Mouse (Mus musculus) hindbrain, embryonic 16.5 days (tissue): ENCODE results near the gene Zfp740. TPM values are rescaled to one million over a fixed set of nuclear protein-coding genes. Genes with fewer than 3 reads are reported as not detected.

Experiments used
- ATAC-seq: fragments of 200-750 bp; cut with Nextera tagmentation; 2 replicates; pipeline ENCODE4 v1.8.0; 2017; ENCODE audit warnings: moderate TSS enrichment, moderate library complexity
- H3K27ac ChIP-seq: fragments of 300-500 bp; sonication (generic); 2 replicates; pipeline ENCODE4 v1.5.1; 2014; ENCODE audit warnings: low read depth, mild to moderate bottlenecking, control low read depth, low read length, moderate library complexity
- H3K27me3 ChIP-seq: fragments of 300-500 bp; sonication (generic); replicated peaks from 2 replicates; pipeline ENCODE4 v1.6.1; 2014; ENCODE audit warnings: low read length; ENCODE audit not compliant: control insufficient read depth, insufficient read depth
- H3K36me3 ChIP-seq: fragments of 300-500 bp; sonication (generic); 2 replicates; pipeline ENCODE4 v1.6.1; 2014; ENCODE audit warnings: mild to moderate bottlenecking, low read length, moderate library complexity, mixed read lengths; ENCODE audit not compliant: control insufficient read depth, insufficient read depth
- H3K4me1 ChIP-seq: fragments of 300-500 bp; sonication (generic); 2 replicates; pipeline ENCODE4 v1.6.1; 2014; ENCODE audit warnings: low read depth, low read length; ENCODE audit not compliant: control insufficient read depth, insufficient read depth
- H3K4me2 ChIP-seq: fragments of 300-500 bp; sonication (generic); 2 replicates; pipeline ENCODE4 v1.6.1; 2014; ENCODE audit warnings: mild to moderate bottlenecking, low read length, control low read depth, moderate library complexity
- H3K4me3 ChIP-seq: fragments of 300-500 bp; sonication (generic); 2 replicates; pipeline ENCODE4 v1.5.1; 2014; ENCODE audit warnings: mild to moderate bottlenecking, low read length, control low read depth, moderate library complexity
- H3K9ac ChIP-seq: fragments of 300-500 bp; sonication (generic); 2 replicates; pipeline ENCODE4 v1.6.1; 2014; ENCODE audit warnings: low read depth, mild to moderate bottlenecking, control low read depth, low read length, moderate library complexity
- H3K9me3 ChIP-seq: fragments of 300-500 bp; sonication (generic); 2 replicates; pipeline ENCODE4 v1.6.1; 2014; ENCODE audit warnings: mild to moderate bottlenecking, low read length, moderate library complexity; ENCODE audit not compliant: control insufficient read depth
- WGBS: fragments of 180-500 bp; shearing (Covaris S2); extraction: QIAGEN DNeasy Blood & Tissue Kit; methylation state at CpG from one replicate; pipeline ENCODE4 v1.1.7; 2014; 5-methylcytosine and 5-hydroxymethylcytosine counted together
- polyA plus RNA-seq: library from polyadenylated mRNA; unstranded; fragments of >200 nt; fragmentation: Nextera tagmentation; extraction: Ambion mirVana; gene quantifications from 2 replicates; pipeline ENCODE4 v1.2.1, GENCODE M21; 2015

Zfp740 gene
- polyA plus RNA-seq, 1 experiment from 2014 or later: 39.6 TPM

DNA sequence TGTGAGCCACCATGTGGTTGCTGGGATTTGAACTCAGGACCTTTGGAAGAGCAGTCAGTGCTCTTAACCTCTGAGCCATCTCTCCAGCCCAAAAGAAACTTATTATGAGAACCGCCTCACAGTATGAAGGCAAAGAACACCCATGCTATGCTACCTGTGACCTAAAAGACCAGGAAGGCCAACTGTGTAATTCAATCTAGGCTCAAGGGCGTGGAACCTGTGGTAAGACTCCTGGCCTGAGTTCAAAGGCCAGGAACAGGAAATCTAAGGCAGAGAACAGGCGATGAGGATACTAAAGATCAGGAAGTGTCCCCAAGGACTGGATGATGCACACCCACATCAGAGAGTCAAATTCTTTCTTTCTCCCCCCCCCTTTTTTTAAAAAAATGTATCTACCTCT lies 29.5 kb upstream of the Zfp740 start:
- no peak overlapping the region for H3K4me2 ChIP-seq
- H3K27ac ChIP-seq: no peak overlapping the region
- H3K4me3 ChIP-seq: no peak overlapping the region
- peaks cover 5% of the 10 kb centered on the region; the same call in 1 of the 2 replicates for H3K9me3 ChIP-seq
- H3K36me3 ChIP-seq: peaks cover 2% of the 10 kb centered on the region; the same call in 1 of the 2 replicates
- H3K27me3 ChIP-seq: no peaks in the 10 kb centered on the region
- H3K4me1 ChIP-seq: no peaks in the 10 kb centered on the region
- no peak overlapping the region for H3K9ac ChIP-seq
- 89% methylated on average over 3 of the region's 3 CpGs for WGBS
- no peak for ATAC-seq

- Histone ChIP-seq H3K9me3 (peaks cover 5% of the 10 kb centered on the region; the same call in 1 of the 2 replicates), H3K27ac (no peak overlapping the region), H3K36me3 (peaks cover 2% of the 10 kb centered on the region; the same call in 1 of the 2 replicates), H3K9ac (no peak overlapping the region), H3K4me3 (no peak overlapping the region), H3K27me3 (no peaks in the 10 kb centered on the region), H3K4me1 (no peaks in the 10 kb centered on the region), H3K4me2 (no peak overlapping the region)
- ATAC-seq: no peak
- 91% methylated on average over 16 of the region's 16 CpGs for WGBS
These were observed 27.2 kb upstream of the Zfp740 start for GRCm38 (mm10) chr15:102175736-102176319.

DNA sequence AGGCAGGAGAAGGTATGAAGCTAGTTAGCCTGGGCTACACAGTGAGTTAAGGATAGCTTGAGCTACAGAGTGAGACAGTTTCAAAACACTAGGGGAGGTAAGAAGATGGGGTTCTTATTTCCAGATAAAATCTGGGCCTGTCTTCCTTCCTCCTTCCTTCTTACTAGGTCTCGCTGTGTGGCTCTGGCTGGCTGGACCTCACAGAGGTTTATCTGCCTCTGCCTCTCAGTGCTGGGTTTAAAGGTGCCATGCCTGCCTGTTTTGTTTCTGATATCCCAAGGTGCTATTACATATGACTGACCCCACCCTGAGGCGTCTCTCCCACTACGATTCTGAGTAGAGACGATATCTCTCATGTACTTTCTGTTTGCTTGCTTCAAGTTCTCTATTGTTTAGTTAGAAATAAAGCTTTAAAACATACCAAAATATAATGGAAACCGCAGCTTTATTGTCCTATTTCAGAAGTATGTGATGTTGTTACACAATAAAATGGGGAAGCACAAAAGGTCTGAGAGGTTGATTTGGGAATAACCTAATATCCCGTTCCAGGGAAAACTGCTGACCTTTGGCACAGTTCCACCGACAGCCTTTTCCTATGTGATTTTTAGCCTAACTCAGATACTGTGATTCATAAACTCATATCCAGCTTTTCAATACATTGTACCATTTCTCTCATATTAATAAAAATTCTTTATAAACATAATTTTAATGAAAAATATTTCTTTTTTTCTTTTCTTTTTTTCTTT lies 26.3 kb upstream of the Zfp740 start:
- no peaks in the 10 kb centered on the region for H3K27me3 ChIP-seq
- ATAC-seq: no peak
- no peak overlapping the region for H3K4me3 ChIP-seq
- H3K4me2 ChIP-seq: no peak overlapping the region
- H3K9me3 ChIP-seq: peaks cover 2% of the 10 kb centered on the region; the same call in 1 of the 2 replicates
- H3K9ac ChIP-seq: no peak overlapping the region
- 93% methylated on average over 7 of the region's 7 CpGs for WGBS
- no peak overlapping the region for H3K27ac ChIP-seq
- H3K36me3 ChIP-seq: peaks cover 2% of the 10 kb centered on the region; the same call in 1 of the 2 replicates
- no peaks in the 10 kb centered on the region for H3K4me1 ChIP-seq

- H3K4me1 ChIP-seq: no peaks in the 10 kb centered on the region
- H3K9ac ChIP-seq: no peak overlapping the region
- H3K4me2 ChIP-seq: no peak overlapping the region
- peaks cover 2% of the 10 kb centered on the region; the same call in 1 of the 2 replicates for H3K36me3 ChIP-seq
- ATAC-seq: no peak
- no peaks in the 10 kb centered on the region for H3K27me3 ChIP-seq
- H3K4me3 ChIP-seq: no peak overlapping the region
- no peak overlapping the region for H3K27ac ChIP-seq
- H3K9me3 ChIP-seq: peaks cover 2% of the 10 kb centered on the region; the same call in 1 of the 2 replicates
- WGBS: 82% methylated on average over 8 of the region's 8 CpGs
These were observed 25.6 kb upstream of the Zfp740 start for GRCm38 (mm10) chr15:102177417-102177816.

GRCm38 (mm10) chr15:102178279-102178678 lies 24.8 kb upstream of the Zfp740 start:
- no peaks in the 10 kb centered on the region for H3K27me3 ChIP-seq
- no peaks in the 10 kb centered on the region for H3K4me1 ChIP-seq
- H3K36me3 ChIP-seq: peaks cover 2% of the 10 kb centered on the region; the same call in 1 of the 2 replicates
- H3K9ac ChIP-seq: no peak overlapping the region
- WGBS: 16% methylated on average over 6 of the region's 6 CpGs
- H3K4me3 ChIP-seq: no peak overlapping the region
- no peak for ATAC-seq
- H3K27ac ChIP-seq: no peak overlapping the region
- H3K9me3 ChIP-seq: peaks cover 2% of the 10 kb centered on the region; the same call in 1 of the 2 replicates
- H3K4me2 ChIP-seq: no peak overlapping the region

GRCm38 (mm10) chr15:102179106-102179505 lies 23.9 kb upstream of the Zfp740 start:
- no peak overlapping the region for H3K27ac ChIP-seq
- no peak overlapping the region for H3K4me2 ChIP-seq
- H3K4me1 ChIP-seq: no peaks in the 10 kb centered on the region
- no peak overlapping the region for H3K9ac ChIP-seq
- no peak overlapping the region for H3K4me3 ChIP-seq
- peaks cover 2% of the 10 kb centered on the region; the same call in 1 of the 2 replicates for H3K36me3 ChIP-seq
- H3K9me3 ChIP-seq: peaks cover 2% of the 10 kb centered on the region; the same call in 1 of the 2 replicates
- 86% methylated on average over 9 of the region's 9 CpGs for WGBS
- H3K27me3 ChIP-seq: no peaks in the 10 kb centered on the region
- no peak for ATAC-seq

- no peak for ATAC-seq
- H3K27ac ChIP-seq: no peak overlapping the region
- 86% methylated on average over 14 of the region's 14 CpGs for WGBS
- H3K36me3 ChIP-seq: peaks cover 6% of the 10 kb centered on the region
- H3K27me3 ChIP-seq: no peaks in the 10 kb centered on the region
- H3K4me2 ChIP-seq: no peak overlapping the region
- no peaks in the 10 kb centered on the region for H3K9me3 ChIP-seq
- no peak overlapping the region for H3K4me3 ChIP-seq
- H3K9ac ChIP-seq: no peak overlapping the region; the same call in 1 of the 2 replicates
- no peaks in the 10 kb centered on the region for H3K4me1 ChIP-seq
These were observed 23.1 kb upstream of the Zfp740 start for GRCm38 (mm10) chr15:102179924-102180323.

- no peak overlapping the region for H3K9ac ChIP-seq
- H3K9me3 ChIP-seq: no peaks in the 10 kb centered on the region
- H3K27ac ChIP-seq: no peak overlapping the region
- peaks cover 6% of the 10 kb centered on the region for H3K36me3 ChIP-seq
- no peak for ATAC-seq
- no peaks in the 10 kb centered on the region for H3K4me1 ChIP-seq
- 85% methylated on average over 3 of the region's 3 CpGs for WGBS
- no peak overlapping the region for H3K4me3 ChIP-seq
- no peak overlapping the region for H3K4me2 ChIP-seq
- no peaks in the 10 kb centered on the region for H3K27me3 ChIP-seq
These were observed 20.0 kb upstream of the Zfp740 start for GRCm38 (mm10) chr15:102183076-102183475.

DNA sequence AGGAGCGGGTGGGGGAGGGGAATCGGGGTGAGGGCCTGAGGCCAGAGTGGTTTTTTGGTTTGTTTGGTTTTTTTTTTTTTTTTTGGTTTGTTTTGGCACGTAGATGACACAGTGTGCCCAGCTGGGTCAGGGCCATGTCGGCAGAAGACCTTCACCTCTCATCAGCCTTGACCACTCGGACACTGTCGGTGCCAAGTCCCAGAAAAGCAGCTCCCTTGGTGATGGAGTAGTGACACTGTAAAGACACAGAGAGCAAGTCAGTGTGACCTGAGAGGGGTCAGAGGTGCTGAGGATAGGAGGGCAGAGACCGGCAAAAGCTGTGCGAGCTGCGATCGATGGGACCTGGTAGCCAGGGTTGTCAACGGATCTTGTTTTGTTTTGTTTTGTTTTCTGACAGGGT lies 16.8 kb upstream of the Zfp740 start:
- no peak for ATAC-seq
- H3K27me3 ChIP-seq: no peaks in the 10 kb centered on the region
- H3K27ac ChIP-seq: no peak overlapping the region
- no peaks in the 10 kb centered on the region for H3K9me3 ChIP-seq
- peaks cover 6% of the 10 kb centered on the region for H3K36me3 ChIP-seq
- H3K4me2 ChIP-seq: no peak overlapping the region
- no peak overlapping the region for H3K9ac ChIP-seq
- H3K4me3 ChIP-seq: no peak overlapping the region
- whole genome bisulfite sequencing: 91% methylated on average over 11 of the region's 11 CpGs
- no peaks in the 10 kb centered on the region for H3K4me1 ChIP-seq
